Mouse (Mus musculus): Measurements from ENCODE around the gene Cd70. TPM values are rescaled to one million over a fixed set of nuclear protein-coding genes. Genes with fewer than 3 reads are reported as not detected.

The Cd70 gene
- polyA plus RNA-seq, 1 experiment, result not detected

- Histone ChIP-seq H3K27ac (ENCODE audit: insufficient read depth, low read depth, low read length) (peak overlapping the region; percentile 83), H3K4me1 (ENCODE audit: control insufficient read depth, insufficient read depth, low read length) (peaks cover 58% of the 10 kb centered on the region), H3K4me3 (ENCODE audit: insufficient read depth, low read length) (peak overlapping the region; percentile 71)
- no peak for TF ChIP-seq POLR2A (IDR thresholded peaks at IDR 0.05; ENCODE audit: borderline replicate concordance, low read depth, low read length)
- TF ChIP-seq CTCF (IDR thresholded peaks at IDR 0.05; ENCODE audit: low read depth, low read length), result no peak
Measured at GRCm38 (mm10) chr17:57104496-57104895, 45.1 kb downstream of the Cd70 start.

- peaks cover 57% of the 10 kb centered on the region for H3K4me1 ChIP-seq (ENCODE audit: control insufficient read depth, insufficient read depth, low read length)
- no peak overlapping the region for H3K4me3 ChIP-seq (ENCODE audit: insufficient read depth, low read length)
- TF ChIP-seq POLR2A (IDR thresholded peaks at IDR 0.05; ENCODE audit: borderline replicate concordance, low read depth, low read length) (no peak), CTCF (IDR thresholded peaks at IDR 0.05; ENCODE audit: low read depth, low read length) (no peak)
Measured at GRCm38 (mm10) chr17:57102276-57102675, 47.3 kb downstream of the Cd70 start.

GRCm38 (mm10) chr17:57099629-57100325, 49.8 kb downstream of the Cd70 start:
- TF ChIP-seq POLR2A (IDR thresholded peaks at IDR 0.05; ENCODE audit: borderline replicate concordance, low read depth, low read length), result no peak
- no peak for TF ChIP-seq CTCF (IDR thresholded peaks at IDR 0.05; ENCODE audit: low read depth, low read length)
- peaks cover 47% of the 10 kb centered on the region for H3K4me1 ChIP-seq (ENCODE audit: control insufficient read depth, insufficient read depth, low read length)
- no peak overlapping the region for H3K27ac ChIP-seq (ENCODE audit: insufficient read depth, low read depth, low read length)
- no peak overlapping the region for H3K4me3 ChIP-seq (ENCODE audit: insufficient read depth, low read length)

More at GRCm38 (mm10) chr17:57102276-57102675, 47.3 kb downstream of the Cd70 start:
- H3K27ac ChIP-seq (ENCODE audit: insufficient read depth, low read depth, low read length), result no peak overlapping the region

GRCm38 (mm10) chr17:57098321-57098720, 51.3 kb downstream of the Cd70 start:
- Histone ChIP-seq H3K27ac (ENCODE audit: insufficient read depth, low read depth, low read length) (peak overlapping the region; percentile 63), H3K4me1 (ENCODE audit: control insufficient read depth, insufficient read depth, low read length) (peaks cover 40% of the 10 kb centered on the region), H3K4me3 (ENCODE audit: insufficient read depth, low read length) (no peak overlapping the region)
- TF ChIP-seq POLR2A (IDR thresholded peaks at IDR 0.05; ENCODE audit: borderline replicate concordance, low read depth, low read length), result no peak
- TF ChIP-seq CTCF (IDR thresholded peaks at IDR 0.05; ENCODE audit: low read depth, low read length), result no peak

- Histone ChIP-seq H3K4me1 (ENCODE audit: control insufficient read depth, insufficient read depth, low read length) (peaks cover 35% of the 10 kb centered on the region), H3K4me3 (ENCODE audit: insufficient read depth, low read length) (no peak overlapping the region), H3K27ac (ENCODE audit: insufficient read depth, low read depth, low read length) (no peak overlapping the region)
- TF ChIP-seq CTCF (IDR thresholded peaks at IDR 0.05; ENCODE audit: low read depth, low read length) (peak; percentile 97), POLR2A (IDR thresholded peaks at IDR 0.05; ENCODE audit: borderline replicate concordance, low read depth, low read length) (no peak)
Measured at GRCm38 (mm10) chr17:57096623-57096920, 53.0 kb downstream of the Cd70 start.

Other genes with a start within 250 kb of the Cd70 start
- gene Mllt1, start 214.4 kb downstream of the Cd70 start, polyA plus RNA-seq (2012; ENCODE audit: insufficient read depth, insufficient read length, missing spikeins), result 10.8 and 15.5 TPM in 2 replicates
- not detected in 2 replicates for gene Acer1, start 167.7 kb downstream of the Cd70 start, polyA plus RNA-seq (2012; ENCODE audit: insufficient read depth, insufficient read length, missing spikeins)
- 18.1 and 19.6 TPM in 2 replicates for gene Clpp, start 159.5 kb downstream of the Cd70 start, polyA plus RNA-seq (2012; ENCODE audit: insufficient read depth, insufficient read length, missing spikeins)
- 12.5 and 13.6 TPM in 2 replicates for gene Alkbh7, start 152.4 kb downstream of the Cd70 start, polyA plus RNA-seq (2012; ENCODE audit: insufficient read depth, insufficient read length, missing spikeins)
- gene Pspn, start 149.8 kb downstream of the Cd70 start, polyA plus RNA-seq (2012; ENCODE audit: insufficient read depth, insufficient read length, missing spikeins), result not detected in 2 replicates
- gene Gtf2f1, start 138.5 kb downstream of the Cd70 start, polyA plus RNA-seq (2012; ENCODE audit: insufficient read depth, insufficient read length, missing spikeins), result 57.7 and 61.5 TPM in 2 replicates
- gene Gm17949, start 138.3 kb downstream of the Cd70 start, polyA plus RNA-seq (2012; ENCODE audit: insufficient read depth, insufficient read length, missing spikeins), result not detected in 2 replicates
- gene Khsrp, start 118.3 kb downstream of the Cd70 start, polyA plus RNA-seq (2012; ENCODE audit: insufficient read depth, insufficient read length, missing spikeins), result 75.7 and 76.5 TPM in 2 replicates
- not detected in 2 replicates for gene Slc25a41, start 108.1 kb downstream of the Cd70 start, polyA plus RNA-seq (2012; ENCODE audit: insufficient read depth, insufficient read length, missing spikeins)
- not detected in 2 replicates for gene Crb3, start 90.7 kb downstream of the Cd70 start, polyA plus RNA-seq (2012; ENCODE audit: insufficient read depth, insufficient read length, missing spikeins)
- 15.9 and 19.0 TPM in 2 replicates for gene Slc25a23, start 89.9 kb downstream of the Cd70 start, polyA plus RNA-seq (2012; ENCODE audit: insufficient read depth, insufficient read length, missing spikeins)
- 145 and 164 TPM in 2 replicates for gene Dennd1c, start 71.3 kb downstream of the Cd70 start, polyA plus RNA-seq (2012; ENCODE audit: insufficient read depth, insufficient read length, missing spikeins)
- 0.59 and 0.91 TPM in 2 replicates for gene Tubb4a, start 62.0 kb downstream of the Cd70 start, polyA plus RNA-seq (2012; ENCODE audit: insufficient read depth, insufficient read length, missing spikeins)
- 6.0 and 6.9 TPM in 2 replicates for gene Tnfsf9, start 44.5 kb downstream of the Cd70 start, polyA plus RNA-seq (2012; ENCODE audit: insufficient read depth, insufficient read length, missing spikeins)
- gene Tnfsf14, start 44.4 kb upstream of the Cd70 start, polyA plus RNA-seq (2012; ENCODE audit: insufficient read depth, insufficient read length, missing spikeins), result 3.5 and 3.8 TPM in 2 replicates
- gene C3, start 78.4 kb upstream of the Cd70 start, polyA plus RNA-seq (2012; ENCODE audit: insufficient read depth, insufficient read length, missing spikeins), result 89.2 and 101 TPM in 2 replicates
- 60.4 and 60.7 TPM in 2 replicates for gene Gpr108, start 98.7 kb upstream of the Cd70 start, polyA plus RNA-seq (2012; ENCODE audit: insufficient read depth, insufficient read length, missing spikeins)
- 24.6 and 26.6 TPM in 2 replicates for gene Trip10, start 99.7 kb upstream of the Cd70 start, polyA plus RNA-seq (2012; ENCODE audit: insufficient read depth, insufficient read length, missing spikeins)
- 128 and 138 TPM in 2 replicates for gene Vav1, start 129.3 kb upstream of the Cd70 start, polyA plus RNA-seq (2012; ENCODE audit: insufficient read depth, insufficient read length, missing spikeins)
- gene Adgre1, start 208.9 kb upstream of the Cd70 start, polyA plus RNA-seq (2012; ENCODE audit: insufficient read depth, insufficient read length, missing spikeins), result 1,554 and 1,753 TPM in 2 replicates

Data from bone marrow macrophage, adult 2 months (primary cell).